Mouse (Mus musculus) intestine, postnatal 0 days (tissue): ENCODE results near the gene Wdr62. TPM values are rescaled to one million over a fixed set of nuclear protein-coding genes. Genes with fewer than 3 reads are reported as not detected.

ENCODE experiments used
- ATAC-seq: fragments of 200-750 bp; cut with Nextera tagmentation; 2 replicates; pipeline ENCODE4 v1.8.0; 2017; ENCODE audit warnings: mild to moderate bottlenecking, moderate TSS enrichment, moderate library complexity
- H3K27ac ChIP-seq: fragments of 300-500 bp; sonication (generic); 2 replicates; pipeline ENCODE4 v1.5.1; 2014; ENCODE audit warnings: mild to moderate bottlenecking, low read depth, low read length, moderate library complexity
- H3K27me3 ChIP-seq: fragments of 300-500 bp; sonication (generic); replicated peaks from 2 replicates; pipeline ENCODE4 v1.6.1; 2014; ENCODE audit warnings: low read length, mixed read lengths; ENCODE audit not compliant: control insufficient read depth, insufficient read depth
- H3K36me3 ChIP-seq: fragments of 300-500 bp; sonication (generic); 2 replicates; pipeline ENCODE4 v1.6.1; 2014; ENCODE audit warnings: mild to moderate bottlenecking, moderate library complexity; ENCODE audit not compliant: control insufficient read depth, insufficient read depth
- H3K4me1 ChIP-seq: fragments of 300-500 bp; sonication (generic); replicated peaks from 2 replicates; pipeline ENCODE4 v1.6.1; 2014; ENCODE audit warnings: antibody characterized with exemption, low read length, mixed read lengths; ENCODE audit not compliant: control insufficient read depth, insufficient read depth
- H3K4me2 ChIP-seq: fragments of 300-500 bp; sonication (generic); replicated peaks from 2 replicates; pipeline ENCODE4 v1.6.1; 2014; ENCODE audit warnings: low read depth, mild to moderate bottlenecking, moderate library complexity
- H3K4me3 ChIP-seq: fragments of 300-500 bp; sonication (generic); 2 replicates; pipeline ENCODE4 v1.5.1; 2014; ENCODE audit warnings: low read depth, low read length
- H3K9ac ChIP-seq: fragments of 300-500 bp; sonication (generic); 2 replicates; pipeline ENCODE4 v1.6.1; 2014; ENCODE audit warnings: mild to moderate bottlenecking, low read depth, low read length
- H3K9me3 ChIP-seq: fragments of 300-500 bp; sonication (generic); 2 replicates; pipeline ENCODE4 v1.6.1; 2016; ENCODE audit warnings: mixed run types; ENCODE audit not compliant: control insufficient read depth
- CTCF ChIP-seq: sonication (generic); IDR thresholded peaks from 2 replicates; pipeline ENCODE4 v1.5.1; 2016; ENCODE audit warnings: low read depth, mild to moderate bottlenecking, control low read depth, antibody characterized with exemption, moderate library complexity
- WGBS: fragments of 180-500 bp; shearing (Covaris S2); extraction: QIAGEN DNeasy Blood & Tissue Kit; methylation state at CpG from one replicate; pipeline ENCODE4 v1.1.7; 2014; 5-methylcytosine and 5-hydroxymethylcytosine counted together
- polyA plus RNA-seq: library from polyadenylated mRNA; unstranded; fragments of >200 nt; fragmentation: Nextera tagmentation; extraction: Ambion mirVana; gene quantifications from 2 replicates; pipeline ENCODE4 v1.2.1, GENCODE M21; 2015

Gene Wdr62
- polyA plus RNA-seq, 1 experiment from 2014 or later, result 3.5 TPM

DNA sequence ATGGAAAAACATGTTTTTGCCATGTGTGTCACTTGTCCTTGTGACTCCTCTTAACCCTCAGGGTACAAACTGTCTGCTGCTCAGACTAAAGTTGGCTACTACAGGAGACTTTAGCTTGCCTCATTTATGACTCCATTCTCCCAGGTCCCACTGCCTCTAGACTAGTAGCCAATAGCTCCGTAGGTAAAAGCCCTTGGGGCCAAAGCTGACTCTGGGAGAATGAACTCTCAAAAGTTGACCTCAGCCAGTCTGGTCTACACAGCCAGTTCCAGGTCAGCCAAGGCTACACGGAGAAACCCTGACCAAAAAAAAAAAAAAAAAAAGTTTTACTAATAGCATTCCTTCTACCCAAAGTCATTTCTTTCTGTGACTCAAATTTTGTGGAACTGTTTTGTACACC is 1.3 kb downstream of the Wdr62 start:
- H3K4me3 ChIP-seq, result no peak overlapping the region
- WGBS, result 59% methylated on average over 2 of the region's 2 CpGs
- no peak for TF ChIP-seq CTCF
- no peak overlapping the region for H3K4me2 ChIP-seq
- no peaks in the 10 kb centered on the region for H3K9me3 ChIP-seq
- H3K27ac ChIP-seq, result no peak overlapping the region
- no peak for ATAC-seq
- H3K4me1 ChIP-seq, result no peaks in the 10 kb centered on the region
- H3K9ac ChIP-seq, result no peak overlapping the region
- H3K27me3 ChIP-seq, result no peaks in the 10 kb centered on the region
- H3K36me3 ChIP-seq, result no peaks in the 10 kb centered on the region

DNA sequence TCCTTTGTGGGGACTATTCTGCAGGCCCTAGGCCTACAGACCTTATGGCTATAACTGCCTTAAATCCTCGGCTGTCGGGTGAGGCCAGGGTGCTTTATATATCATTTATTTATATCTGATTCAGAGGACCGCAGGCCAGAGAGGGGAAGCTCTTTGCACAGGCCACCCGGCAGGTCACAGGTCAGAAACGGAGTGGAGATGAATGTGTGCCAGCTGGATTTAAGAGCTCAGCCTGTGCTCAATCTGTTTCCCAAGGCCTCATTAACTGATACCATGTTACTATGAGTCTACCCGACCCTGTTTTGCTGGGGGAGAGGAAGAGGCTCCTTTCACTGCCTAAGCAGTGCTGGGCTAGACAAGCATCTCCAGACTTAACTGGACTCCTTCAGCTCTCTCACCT is 5.8 kb downstream of the Wdr62 start:
- H3K36me3 ChIP-seq, result peaks cover 16% of the 10 kb centered on the region
- 65% methylated on average over 6 of the region's 6 CpGs for WGBS
- TF ChIP-seq CTCF, result no peak
- no peaks in the 10 kb centered on the region for H3K9me3 ChIP-seq
- H3K4me2 ChIP-seq, result no peak overlapping the region
- H3K4me1 ChIP-seq, result no peaks in the 10 kb centered on the region
- no peak overlapping the region for H3K9ac ChIP-seq
- H3K27me3 ChIP-seq, result no peaks in the 10 kb centered on the region
- H3K4me3 ChIP-seq, result no peak overlapping the region
- no peak overlapping the region for H3K27ac ChIP-seq
- ATAC-seq, result no peak

DNA sequence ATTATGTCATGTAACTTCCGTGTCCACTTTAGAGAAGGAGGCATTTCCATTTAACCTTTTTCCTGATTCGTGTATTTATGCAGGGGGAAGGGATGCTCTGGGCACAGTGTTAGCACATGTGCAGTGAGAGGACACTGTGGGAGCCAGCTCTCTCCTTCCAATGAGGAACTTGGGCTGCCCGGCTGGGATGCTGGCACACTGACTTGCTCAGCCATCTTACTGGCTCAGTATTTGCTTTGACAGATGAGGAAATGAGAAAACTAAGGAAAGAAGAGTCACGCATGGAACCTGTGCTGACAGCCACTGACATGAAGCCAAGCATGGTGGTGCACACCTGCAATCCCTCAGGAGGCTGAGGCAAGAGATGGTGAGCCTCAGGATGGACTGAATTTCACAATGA is 10.6 kb downstream of the Wdr62 start:
- no peaks in the 10 kb centered on the region for H3K27me3 ChIP-seq
- H3K9ac ChIP-seq, result no peak overlapping the region
- H3K4me2 ChIP-seq, result no peak overlapping the region
- WGBS, result 86% methylated on average over 4 of the region's 4 CpGs
- ATAC-seq, result no peak
- H3K9me3 ChIP-seq, result no peaks in the 10 kb centered on the region
- H3K4me1 ChIP-seq, result no peaks in the 10 kb centered on the region
- H3K4me3 ChIP-seq, result no peak overlapping the region
- TF ChIP-seq CTCF, result no peak
- no peak overlapping the region for H3K27ac ChIP-seq
- peaks cover 34% of the 10 kb centered on the region for H3K36me3 ChIP-seq

DNA sequence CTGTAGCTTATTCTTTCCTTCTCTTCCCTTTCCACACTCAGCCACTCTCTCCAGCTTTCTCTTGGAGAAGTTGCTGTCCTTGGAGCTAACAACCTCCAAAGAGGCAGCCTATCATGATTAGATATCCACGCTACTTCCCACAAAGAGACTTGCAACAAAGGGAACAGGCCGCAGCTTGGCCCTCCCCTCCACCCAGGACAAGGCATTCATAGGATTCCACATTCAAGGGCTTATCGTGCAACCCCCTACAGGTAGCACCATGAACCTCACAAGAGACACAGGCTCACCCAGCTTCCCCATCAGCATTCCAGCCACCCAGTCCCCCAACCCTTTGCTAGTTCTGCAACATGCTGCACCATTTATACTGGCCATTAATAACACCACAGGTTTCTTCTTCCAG is 13.4 kb downstream of the Wdr62 start:
- no peak overlapping the region for H3K27ac ChIP-seq
- H3K4me2 ChIP-seq, result no peak overlapping the region
- no peaks in the 10 kb centered on the region for H3K9me3 ChIP-seq
- H3K36me3 ChIP-seq, result peaks cover 44% of the 10 kb centered on the region
- no peak for ATAC-seq
- no peak overlapping the region for H3K9ac ChIP-seq
- no peak for TF ChIP-seq CTCF
- 79% methylated on average over 3 of the region's 3 CpGs for WGBS
- H3K4me3 ChIP-seq, result no peak overlapping the region
- no peaks in the 10 kb centered on the region for H3K4me1 ChIP-seq
- no peaks in the 10 kb centered on the region for H3K27me3 ChIP-seq

DNA sequence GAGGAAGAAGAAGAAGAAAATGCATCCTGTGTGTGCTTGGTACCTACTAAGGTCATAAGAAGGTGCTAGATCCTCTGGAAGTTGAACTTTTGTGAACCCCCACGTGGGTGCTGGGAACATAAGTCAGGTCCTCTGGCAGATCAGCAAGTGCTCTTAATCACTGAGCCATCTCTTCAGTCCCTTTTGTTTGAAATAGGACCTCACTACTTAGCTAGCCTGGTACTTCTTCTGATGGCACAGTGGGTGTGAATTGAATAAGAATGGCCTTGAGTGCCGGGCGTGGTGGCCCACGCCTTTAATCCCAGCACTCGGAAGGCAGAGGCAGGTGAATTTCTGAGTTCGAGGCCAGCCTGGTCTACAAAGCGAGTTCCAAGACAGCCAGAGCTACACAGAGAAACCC is 14.3 kb downstream of the Wdr62 start:
- peaks cover 44% of the 10 kb centered on the region for H3K36me3 ChIP-seq
- no peak overlapping the region for H3K27ac ChIP-seq
- no peaks in the 10 kb centered on the region for H3K27me3 ChIP-seq
- no peaks in the 10 kb centered on the region for H3K4me1 ChIP-seq
- TF ChIP-seq CTCF, result no peak
- H3K4me3 ChIP-seq, result no peak overlapping the region
- H3K9me3 ChIP-seq, result no peaks in the 10 kb centered on the region
- WGBS, result 87% methylated on average over 7 of the region's 7 CpGs
- no peak overlapping the region for H3K4me2 ChIP-seq
- ATAC-seq, result no peak
- H3K9ac ChIP-seq, result no peak overlapping the region

DNA sequence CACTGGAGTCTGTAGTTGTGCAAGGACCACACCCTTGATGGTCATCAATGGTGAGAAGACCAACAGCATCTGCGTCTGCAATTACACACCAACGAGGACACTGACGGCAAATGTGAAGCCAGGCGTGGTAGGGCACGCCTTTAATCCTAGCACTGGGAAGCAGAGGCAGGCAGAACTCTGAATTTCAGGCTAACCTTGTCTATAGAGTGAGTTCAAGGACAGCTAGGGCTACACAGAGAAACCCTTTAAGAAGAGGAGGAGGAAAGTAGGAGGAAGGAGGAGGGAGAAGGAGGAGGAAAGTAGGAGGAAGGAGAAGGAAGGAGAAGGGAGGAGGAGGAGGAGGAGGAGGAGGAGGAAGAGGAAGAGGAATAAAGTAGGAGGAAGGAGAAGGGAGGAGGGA is 14.7 kb downstream of the Wdr62 start:
- 90% methylated on average over 5 of the region's 5 CpGs for WGBS
- Histone ChIP-seq H3K27ac (no peak overlapping the region), H3K4me2 (no peak overlapping the region), H3K27me3 (no peaks in the 10 kb centered on the region), H3K4me1 (no peaks in the 10 kb centered on the region), H3K4me3 (no peak overlapping the region), H3K9me3 (no peaks in the 10 kb centered on the region), H3K36me3 (peaks cover 41% of the 10 kb centered on the region), H3K9ac (no peak overlapping the region)
- ATAC-seq, result no peak
- TF ChIP-seq CTCF, result no peak

DNA sequence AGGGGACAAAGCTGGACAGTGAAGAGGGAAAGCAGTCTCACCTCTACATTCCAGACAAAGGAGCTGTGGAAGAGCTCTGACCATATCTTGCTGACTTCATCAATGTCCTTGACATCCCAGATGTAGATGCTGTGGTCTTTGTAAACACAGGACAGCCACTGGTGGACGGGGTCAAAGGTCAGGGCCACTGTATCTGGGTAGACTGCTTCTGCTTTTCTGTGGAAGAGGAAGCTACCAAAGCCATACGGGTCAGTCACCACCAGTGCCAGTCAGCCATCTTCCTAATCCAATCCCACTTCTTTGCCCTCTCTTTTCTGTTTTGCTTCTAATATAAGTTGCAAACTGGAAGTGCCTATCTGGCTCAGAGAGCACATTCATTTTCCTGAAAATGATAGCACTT is 15.2 kb downstream of the Wdr62 start:
- TF ChIP-seq CTCF, result no peak
- H3K9me3 ChIP-seq, result no peaks in the 10 kb centered on the region
- H3K4me2 ChIP-seq, result no peak overlapping the region
- no peaks in the 10 kb centered on the region for H3K27me3 ChIP-seq
- 56% methylated on average over 2 of the region's 2 CpGs for WGBS
- no peak overlapping the region for H3K9ac ChIP-seq
- H3K36me3 ChIP-seq, result peaks cover 39% of the 10 kb centered on the region
- no peaks in the 10 kb centered on the region for H3K4me1 ChIP-seq
- H3K27ac ChIP-seq, result no peak overlapping the region
- ATAC-seq, result no peak
- no peak overlapping the region for H3K4me3 ChIP-seq
